Mouse (Mus musculus) erythroblast, embryonic 14.5 days (primary cell): ENCODE results near the gene Gm28635. TPM values are rescaled to one million over a fixed set of nuclear protein-coding genes. Genes with fewer than 3 reads are reported as not detected.

Experiments used
- H3K27me3 ChIP-seq: 2 replicates; pipeline ENCODE4 v1.6.1; 2012; ENCODE audit warnings: inconsistent platforms; ENCODE audit not compliant: control insufficient read depth
- H3K36me3 ChIP-seq: 2 replicates; pipeline ENCODE4 v1.6.1; 2012; ENCODE audit warnings: mild to moderate bottlenecking, inconsistent platforms; ENCODE audit not compliant: control insufficient read depth
- H3K4me1 ChIP-seq: 2 replicates; pipeline ENCODE4 v1.6.1; 2012; ENCODE audit warnings: inconsistent platforms; ENCODE audit not compliant: control insufficient read depth
- H3K4me3 ChIP-seq: replicated peaks from 2 replicates; pipeline ENCODE3; 2012; ENCODE audit warnings: moderate library complexity, mild to moderate bottlenecking, inconsistent platforms
- H3K9me3 ChIP-seq: 2 replicates; pipeline ENCODE4 v1.6.1; 2012; ENCODE audit warnings: low read length, inconsistent platforms, mixed read lengths; ENCODE audit not compliant: control insufficient read depth
- GATA1 ChIP-seq: IDR thresholded peaks from 2 replicates; pipeline ENCODE4 v1.6.1; 2012; ENCODE audit warnings: low read length, inconsistent platforms, mixed read lengths
- TAL1 ChIP-seq: IDR thresholded peaks from 3 replicates; pipeline ENCODE4 v1.6.1; 2012; ENCODE audit warnings: low read length, inconsistent platforms, mixed read lengths
- polyA plus RNA-seq: library from polyadenylated mRNA; stranded (reverse); fragments of >175 nt; gene quantifications from 2 replicates; pipeline ENCODE4 v1.2.3, GENCODE M21; 2012

The Gm28635 gene
- polyA plus RNA-seq, 1 experiment: not detected

DNA sequence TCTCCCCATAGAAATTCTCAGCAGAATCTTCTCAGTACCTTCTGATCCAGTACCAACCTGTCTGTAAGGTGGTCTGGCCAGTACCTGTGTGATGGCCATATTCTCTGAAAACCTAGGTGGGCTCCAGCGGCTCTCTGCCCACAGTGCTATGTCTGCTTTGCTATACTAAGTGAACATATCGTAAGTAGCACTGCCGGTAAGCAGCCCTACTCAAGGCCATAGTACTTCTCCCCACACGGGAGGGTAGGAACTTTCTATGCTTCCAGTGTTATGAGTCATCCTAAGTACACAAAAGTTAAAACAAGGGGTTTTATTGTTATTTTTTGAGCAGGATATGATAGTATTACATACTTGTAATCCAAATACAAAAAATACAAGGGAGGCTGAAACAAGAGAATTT is 43.8 kb downstream of the Gm28635 start:
- Histone ChIP-seq H3K4me1 (peaks cover 38% of the 10 kb centered on the region), H3K4me3 (no peak overlapping the region), H3K36me3 (peaks cover 4% of the 10 kb centered on the region), H3K27me3 (no peaks in the 10 kb centered on the region), H3K9me3 (no peaks in the 10 kb centered on the region)
- no peak for TF ChIP-seq GATA1
- TF ChIP-seq TAL1: no peak

DNA sequence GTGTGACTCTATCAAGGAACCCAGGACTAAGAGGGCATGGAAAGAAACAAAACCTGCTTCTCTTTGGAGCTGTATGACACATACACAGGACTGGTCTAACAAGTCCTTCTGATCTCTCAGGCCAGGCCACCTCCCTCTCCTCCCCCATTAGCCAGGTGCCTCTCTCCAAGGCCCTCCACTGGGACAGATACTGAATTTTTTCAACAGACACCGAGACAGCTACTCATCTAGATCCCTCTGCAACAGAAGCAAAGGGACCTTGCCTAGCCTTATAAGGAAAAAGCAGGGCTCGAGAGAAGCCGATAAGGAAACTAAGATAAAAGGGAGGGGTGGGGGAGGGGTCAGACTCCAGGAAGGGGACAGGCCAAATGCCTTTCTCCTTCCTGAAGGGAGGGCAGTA is 44.8 kb downstream of the Gm28635 start:
- H3K4me3 ChIP-seq: no peak overlapping the region
- H3K36me3 ChIP-seq: peaks cover 5% of the 10 kb centered on the region
- no peaks in the 10 kb centered on the region for H3K27me3 ChIP-seq
- TF ChIP-seq GATA1 (no peak), TAL1 (no peak)
- peaks cover 36% of the 10 kb centered on the region for H3K4me1 ChIP-seq
- H3K9me3 ChIP-seq: no peaks in the 10 kb centered on the region

DNA sequence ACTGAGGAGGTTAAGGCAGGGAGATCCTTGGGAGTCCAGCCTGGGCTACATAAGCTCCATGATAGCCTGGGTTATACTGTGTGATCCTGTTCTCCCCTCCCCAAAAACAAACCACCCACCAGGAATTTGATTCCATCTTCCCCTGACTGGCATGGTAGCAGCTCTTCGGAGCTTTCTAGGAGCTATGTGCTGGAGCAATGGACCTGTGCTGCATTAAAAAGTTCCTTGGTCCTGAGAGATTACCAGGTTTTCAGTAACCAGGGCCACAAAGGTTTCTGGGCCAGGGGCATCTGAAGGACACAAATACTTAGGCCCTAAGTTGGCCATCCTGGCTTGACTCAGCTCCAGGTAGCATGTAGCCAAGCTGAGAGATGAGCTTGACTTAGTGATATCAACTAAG is 45.8 kb downstream of the Gm28635 start:
- H3K4me1 ChIP-seq: peaks cover 33% of the 10 kb centered on the region

DNA sequence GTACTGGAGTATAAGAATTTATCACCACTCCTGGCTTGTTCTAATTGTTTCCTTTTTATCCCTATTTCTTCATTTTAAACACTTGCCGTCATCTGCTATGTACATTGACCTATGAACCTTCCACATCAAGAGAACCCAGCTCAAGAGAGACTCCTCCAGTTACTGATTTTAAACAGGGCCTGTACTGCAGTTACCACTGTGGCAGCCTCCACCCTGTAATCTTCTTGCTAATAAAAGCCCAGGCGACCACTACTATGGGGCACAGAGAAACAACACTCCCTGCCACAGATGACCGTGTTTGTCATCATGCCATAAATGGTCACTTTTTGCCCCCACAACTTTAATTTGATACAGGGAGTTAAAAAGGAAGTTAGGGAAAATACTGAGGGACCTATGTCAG is 50.8 kb downstream of the Gm28635 start:
- H3K27me3 ChIP-seq: no peaks in the 10 kb centered on the region
- no peak overlapping the region for H3K4me3 ChIP-seq
- TF ChIP-seq GATA1 (no peak), TAL1 (no peak)
- H3K9me3 ChIP-seq: no peaks in the 10 kb centered on the region
- peaks cover 12% of the 10 kb centered on the region for H3K36me3 ChIP-seq
- H3K4me1 ChIP-seq: peaks cover 2% of the 10 kb centered on the region; the same call in 1 of the 2 replicates

More for the DNA sequence above, 45.8 kb downstream of the Gm28635 start:
- Histone ChIP-seq H3K9me3 (no peaks in the 10 kb centered on the region), H3K27me3 (no peaks in the 10 kb centered on the region), H3K4me3 (no peak overlapping the region), H3K36me3 (peaks cover 5% of the 10 kb centered on the region)
- no peak for TF ChIP-seq GATA1
- no peak for TF ChIP-seq TAL1

DNA sequence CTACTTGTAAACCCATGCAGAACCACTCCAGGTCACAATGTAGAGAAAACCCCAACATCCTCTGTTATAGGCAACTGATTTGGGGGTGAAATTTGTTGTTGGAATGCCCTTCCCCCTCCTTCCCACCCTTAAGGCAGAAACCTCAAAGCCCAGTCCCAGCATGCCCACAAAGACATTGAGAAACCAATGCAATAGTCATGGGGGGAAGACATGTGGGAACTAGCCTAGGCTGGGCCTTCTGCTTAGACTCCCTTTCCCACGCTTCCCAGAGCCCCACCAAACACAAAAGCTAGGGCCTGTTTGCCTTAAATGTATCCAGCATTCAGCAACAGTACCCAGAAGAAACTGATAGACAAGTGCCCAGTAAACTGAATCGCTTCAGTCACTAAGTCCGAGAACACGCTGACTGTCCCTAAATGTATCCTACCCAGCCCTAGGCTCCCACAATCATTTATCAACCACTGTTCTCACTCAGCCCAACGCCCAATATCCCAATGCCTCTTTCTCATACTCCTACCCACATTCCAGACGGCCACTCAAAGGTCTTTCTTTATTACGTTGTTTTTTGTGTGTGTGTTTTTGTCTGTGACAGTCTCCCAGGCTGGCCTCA is 51.4 kb downstream of the Gm28635 start:
- Histone ChIP-seq H3K36me3 (peaks cover 11% of the 10 kb centered on the region), H3K27me3 (no peaks in the 10 kb centered on the region), H3K4me1 (peaks cover 2% of the 10 kb centered on the region; the same call in 1 of the 2 replicates), H3K4me3 (no peak overlapping the region), H3K9me3 (no peaks in the 10 kb centered on the region)
- TF ChIP-seq TAL1 (no peak), GATA1 (no peak)

DNA sequence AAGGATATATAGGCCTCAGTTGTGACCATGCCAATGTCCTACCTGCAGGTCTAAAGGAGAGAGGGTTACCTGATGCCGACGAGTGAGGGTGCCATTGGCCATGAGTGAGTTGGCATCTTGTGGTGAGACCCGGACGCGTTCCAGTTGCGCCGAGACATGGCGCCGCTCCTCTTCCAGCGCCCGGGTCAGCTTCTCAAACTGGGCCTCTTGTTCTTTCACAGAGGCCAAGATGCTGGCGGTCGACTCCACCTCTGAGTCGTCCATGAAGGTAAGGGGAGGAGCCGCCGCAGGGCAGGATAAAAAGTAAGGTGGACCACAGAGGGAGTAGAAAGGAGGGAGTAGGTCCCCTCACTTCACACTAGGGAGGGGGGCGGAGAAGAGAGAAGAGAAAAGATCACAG is 53.6 kb downstream of the Gm28635 start:
- Histone ChIP-seq H3K4me3 (no peak overlapping the region), H3K27me3 (no peaks in the 10 kb centered on the region), H3K36me3 (peaks cover 31% of the 10 kb centered on the region), H3K9me3 (no peaks in the 10 kb centered on the region), H3K4me1 (peaks cover 2% of the 10 kb centered on the region; the same call in 1 of the 2 replicates)
- TF ChIP-seq GATA1: no peak
- no peak for TF ChIP-seq TAL1

DNA sequence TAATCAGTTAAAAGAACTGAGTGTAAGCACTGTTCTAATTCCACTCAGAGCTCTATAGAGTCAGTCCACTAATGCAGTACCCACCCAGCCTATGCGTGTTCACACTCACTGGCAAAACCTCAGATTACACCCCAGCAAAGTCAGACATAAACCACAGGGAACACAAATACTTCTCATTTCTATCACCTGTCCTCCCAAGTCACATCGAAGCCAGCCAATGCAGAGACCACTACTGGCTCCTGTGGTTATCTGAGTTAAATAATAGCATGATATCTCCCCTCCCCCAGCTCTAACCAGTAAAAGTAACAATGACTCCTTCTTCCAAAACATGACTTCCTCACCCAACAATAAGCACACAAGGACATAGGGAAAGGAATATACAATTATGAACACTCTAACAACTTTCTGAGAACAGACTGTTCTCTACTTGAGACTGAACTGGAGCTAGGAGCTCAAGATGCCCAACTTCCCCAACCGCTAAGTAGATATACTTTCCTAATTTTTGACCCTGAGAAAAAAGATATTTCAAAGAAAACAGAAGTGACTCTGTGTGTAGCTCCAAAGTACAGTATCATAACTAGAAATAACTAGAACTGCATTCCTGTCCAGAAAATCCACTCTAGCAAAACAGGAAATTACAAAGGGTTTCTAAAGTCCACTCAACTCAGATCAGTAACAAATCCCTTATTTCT is 54.3 kb downstream of the Gm28635 start:
- no peaks in the 10 kb centered on the region for H3K27me3 ChIP-seq
- H3K9me3 ChIP-seq: no peaks in the 10 kb centered on the region
- H3K36me3 ChIP-seq: peaks cover 33% of the 10 kb centered on the region
- peaks cover 2% of the 10 kb centered on the region; the same call in 1 of the 2 replicates for H3K4me1 ChIP-seq
- no peak overlapping the region for H3K4me3 ChIP-seq
- no peak for TF ChIP-seq TAL1
- TF ChIP-seq GATA1: no peak

DNA sequence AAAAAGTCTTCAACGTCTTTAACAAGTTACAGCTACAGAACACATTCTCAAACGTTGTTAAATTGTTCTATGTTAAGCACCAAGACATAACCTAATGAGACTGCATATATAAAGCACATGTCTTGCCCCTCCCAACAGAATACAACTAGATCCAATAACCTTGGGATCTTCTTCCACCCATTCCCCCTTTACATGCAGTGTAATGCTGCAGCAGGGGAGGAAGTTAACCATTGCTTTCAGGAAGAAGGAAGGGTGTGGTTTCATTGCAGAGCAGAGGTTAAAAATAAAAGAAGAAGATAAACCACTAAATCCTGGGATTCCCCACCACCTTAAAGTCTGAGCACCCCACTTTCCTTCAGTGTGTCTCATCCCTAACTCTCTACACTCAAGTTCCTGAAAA is 55.2 kb downstream of the Gm28635 start:
- Histone ChIP-seq H3K4me1 (peaks cover 3% of the 10 kb centered on the region), H3K27me3 (no peaks in the 10 kb centered on the region), H3K9me3 (no peaks in the 10 kb centered on the region), H3K4me3 (no peak overlapping the region), H3K36me3 (peaks cover 34% of the 10 kb centered on the region)
- TF ChIP-seq TAL1: no peak
- no peak for TF ChIP-seq GATA1

DNA sequence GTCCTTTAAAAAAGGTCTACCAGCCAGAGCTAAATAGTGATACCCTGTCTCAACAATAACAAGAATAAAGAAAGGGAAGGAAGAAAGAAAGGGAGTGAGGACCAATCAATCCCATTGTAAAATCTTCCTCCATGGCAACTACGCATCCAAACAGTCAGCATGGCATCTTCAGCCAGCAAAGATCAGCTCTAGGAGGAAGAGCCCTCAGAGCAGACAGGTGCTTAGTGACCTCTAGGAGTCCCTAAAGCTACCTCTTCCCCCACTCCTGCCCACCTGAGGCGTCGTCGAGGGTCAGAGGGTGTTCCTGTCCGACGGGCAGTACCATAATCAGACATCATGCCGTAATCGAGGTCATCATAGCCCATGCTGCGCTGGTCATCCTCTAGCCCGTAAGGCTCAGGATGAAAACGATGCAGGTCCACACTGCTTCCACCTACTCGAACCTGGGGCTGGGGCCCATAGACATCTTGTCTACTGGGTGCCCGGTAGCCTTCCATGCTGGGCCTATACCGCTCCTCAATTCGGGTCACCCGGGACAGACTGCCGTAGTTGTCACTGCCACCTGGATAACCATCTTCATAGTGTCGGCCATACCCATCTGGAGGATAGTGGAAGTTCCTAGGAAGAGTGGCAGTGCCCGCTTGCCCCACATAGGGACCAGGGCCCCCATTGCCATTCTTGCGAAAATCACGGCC is 58.0 kb downstream of the Gm28635 start:
- no peak overlapping the region for H3K4me3 ChIP-seq
- peaks cover 59% of the 10 kb centered on the region for H3K36me3 ChIP-seq
- no peak for TF ChIP-seq GATA1
- no peak for TF ChIP-seq TAL1
- H3K4me1 ChIP-seq: peaks cover 5% of the 10 kb centered on the region
- no peaks in the 10 kb centered on the region for H3K27me3 ChIP-seq
- H3K9me3 ChIP-seq: no peaks in the 10 kb centered on the region
